Mouse (Mus musculus) C2C12 (cell line): Measurements from ENCODE around the gene Fam222a. TPM values are rescaled to one million over a fixed set of nuclear protein-coding genes. Genes with fewer than 3 reads are reported as not detected.

Experiments
- H3K27me3 ChIP-seq: one replicate; pipeline ENCODE4 v1.6.1; 2011; ENCODE audit not compliant: control insufficient read depth, insufficient read depth, insufficient read length
- H3K36me3 ChIP-seq: one replicate; pipeline ENCODE4 v1.6.1; 2011; ENCODE audit not compliant: control insufficient read depth, insufficient read depth
- H3K4me3 ChIP-seq: one replicate; pipeline ENCODE4 v1.5.1; 2011; ENCODE audit warnings: mild to moderate bottlenecking, control low read depth; ENCODE audit not compliant: poor library complexity, insufficient read depth, severe bottlenecking
- H3K79me2 ChIP-seq: one replicate; pipeline ENCODE4 v1.6.1; 2011; ENCODE audit not compliant: control insufficient read depth, insufficient read depth
- H3K79me3 ChIP-seq: one replicate; pipeline ENCODE4 v1.6.1; 2011; ENCODE audit warnings: low read depth, control low read depth
- H3ac ChIP-seq: one replicate; pipeline ENCODE3; 2011; ENCODE audit warnings: low read depth; ENCODE audit not compliant: control insufficient read depth, insufficient read length
- CEBPB ChIP-seq: IDR thresholded peaks from one replicate; pipeline ENCODE4 v1.6.1; 2011; ENCODE audit warnings: low read depth, mild to moderate bottlenecking, control low read depth, moderate library complexity
- CTCF ChIP-seq: IDR thresholded peaks from one replicate; pipeline ENCODE4 v1.5.1; 2011; ENCODE audit not compliant: control insufficient read depth, insufficient read depth, insufficient read length
- FOSL1 ChIP-seq: IDR thresholded peaks from one replicate; pipeline ENCODE4 v1.8.0; 2011; ENCODE audit warnings: mild to moderate bottlenecking, low read length; ENCODE audit not compliant: poor library complexity, insufficient read depth, severe bottlenecking
- MAX ChIP-seq: IDR thresholded peaks from one replicate; pipeline ENCODE4 v1.6.1; 2011; ENCODE audit warnings: mild to moderate bottlenecking, control low read depth
- MYOD1 ChIP-seq: IDR thresholded peaks from one replicate; pipeline ENCODE4 v1.6.1; 2011; ENCODE audit warnings: low read depth; ENCODE audit not compliant: control insufficient read depth, insufficient read length
- MYOG ChIP-seq: IDR thresholded peaks from one replicate; pipeline ENCODE4 v1.6.1; 2011; ENCODE audit not compliant: control insufficient read depth, insufficient read length; ENCODE audit errors: extremely low read depth
- USF1 ChIP-seq: IDR thresholded peaks from one replicate; pipeline ENCODE4 v1.6.1; 2011; ENCODE audit warnings: low read depth, mild to moderate bottlenecking, control low read depth, moderate library complexity
- polyA plus RNA-seq: library from polyadenylated mRNA; unstranded; fragments of >200 nt; fragmentation: generic; extraction: Trizol; gene quantifications from one replicate; pipeline ENCODE4 v1.2.1, GENCODE M21; 2012; ENCODE audit warnings: missing spikeins

Gene Fam222a
- polyA plus RNA-seq, 1 experiment, result 0.06 TPM

- Histone ChIP-seq H3K79me3 (no peaks in the 10 kb centered on the region), H3ac (no peak overlapping the region), H3K36me3 (no peaks in the 10 kb centered on the region), H3K79me2 (no peaks in the 10 kb centered on the region), H3K4me3 (no peak overlapping the region), H3K27me3 (peaks cover 15% of the 10 kb centered on the region)
- TF ChIP-seq CEBPB (no peak), MYOG (no peak), MYOD1 (no peak), CTCF (no peak), FOSL1 (no peak), USF1 (no peak), MAX (no peak)
These were observed 73.0 kb downstream of the Fam222a start for GRCm38 (mm10) chr5:114640809-114641208.

GRCm38 (mm10) chr5:114644918-114645317 is 77.1 kb downstream of the Fam222a start:
- H3K27me3 ChIP-seq, result no peaks in the 10 kb centered on the region
- TF ChIP-seq CTCF (no peak), FOSL1 (no peak), USF1 (no peak), MAX (no peak), MYOD1 (no peak)
- H3ac ChIP-seq, result no peak overlapping the region
- H3K79me2 ChIP-seq, result no peaks in the 10 kb centered on the region
- no peaks in the 10 kb centered on the region for H3K79me3 ChIP-seq
- H3K36me3 ChIP-seq, result no peaks in the 10 kb centered on the region
- no peak overlapping the region for H3K4me3 ChIP-seq

- H3K79me3 ChIP-seq, result no peaks in the 10 kb centered on the region
- no peak for TF ChIP-seq MYOG
- TF ChIP-seq USF1, result no peak
- TF ChIP-seq CTCF, result no peak
- TF ChIP-seq MAX, result no peak
- TF ChIP-seq MYOD1, result no peak
- no peak for TF ChIP-seq CEBPB
- TF ChIP-seq FOSL1, result no peak
- H3K4me3 ChIP-seq, result no peak overlapping the region
- H3K36me3 ChIP-seq, result no peaks in the 10 kb centered on the region
- H3ac ChIP-seq, result no peak overlapping the region
- no peaks in the 10 kb centered on the region for H3K79me2 ChIP-seq
- no peaks in the 10 kb centered on the region for H3K27me3 ChIP-seq
These were observed 78.1 kb downstream of the Fam222a start for GRCm38 (mm10) chr5:114645916-114646315.

GRCm38 (mm10) chr5:114647211-114647974 is 79.6 kb downstream of the Fam222a start:
- Histone ChIP-seq H3K4me3 (no peak overlapping the region), H3K27me3 (no peaks in the 10 kb centered on the region), H3K36me3 (no peaks in the 10 kb centered on the region), H3ac (no peak overlapping the region), H3K79me3 (no peaks in the 10 kb centered on the region), H3K79me2 (no peaks in the 10 kb centered on the region)
- TF ChIP-seq FOSL1 (no peak), CEBPB (no peak), USF1 (no peak), MYOD1 (no peak), MYOG (no peak), CTCF (no peak), MAX (no peak)

GRCm38 (mm10) chr5:114648728-114649311 is 81.0 kb downstream of the Fam222a start:
- H3K79me2 ChIP-seq, result no peaks in the 10 kb centered on the region
- no peaks in the 10 kb centered on the region for H3K27me3 ChIP-seq
- H3ac ChIP-seq, result no peak overlapping the region
- no peak overlapping the region for H3K4me3 ChIP-seq
- H3K79me3 ChIP-seq, result no peaks in the 10 kb centered on the region
- no peak for TF ChIP-seq CTCF
- TF ChIP-seq USF1, result no peak
- no peak for TF ChIP-seq FOSL1
- no peak for TF ChIP-seq MYOD1
- no peak for TF ChIP-seq MAX
- TF ChIP-seq MYOG, result no peak
- no peak for TF ChIP-seq CEBPB
- H3K36me3 ChIP-seq, result no peaks in the 10 kb centered on the region

GRCm38 (mm10) chr5:114651002-114651401 is 83.2 kb downstream of the Fam222a start:
- Histone ChIP-seq H3ac (no peak overlapping the region), H3K36me3 (no peaks in the 10 kb centered on the region), H3K27me3 (no peaks in the 10 kb centered on the region), H3K4me3 (no peak overlapping the region), H3K79me2 (no peaks in the 10 kb centered on the region), H3K79me3 (no peaks in the 10 kb centered on the region)
- TF ChIP-seq CTCF, result no peak
- TF ChIP-seq MYOG, result no peak
- TF ChIP-seq USF1, result no peak
